Mouse (Mus musculus) hindbrain, embryonic 13.5 days (tissue): ENCODE measurements around the gene Obox1. TPM values are rescaled to one million over a fixed set of nuclear protein-coding genes. Genes with fewer than 3 reads are reported as not detected.
"Not testable (repeated sequence)": the region's sequence is repeated elsewhere in the genome, so short reads cannot be mapped to it uniquely, and the experiment has no call there.

Source experiments
- ATAC-seq: fragments of 200-750 bp; cut with Nextera tagmentation; 2 replicates; pipeline ENCODE4 v1.8.0; 2017; ENCODE audit warnings: moderate TSS enrichment; ENCODE audit not compliant: low FRiP score
- H3K27ac ChIP-seq: fragments of 300-500 bp; sonication (generic); 2 replicates; pipeline ENCODE4 v1.5.1; 2015; ENCODE audit warnings: inconsistent platforms, mild to moderate bottlenecking, moderate library complexity
- H3K27me3 ChIP-seq: fragments of 300-500 bp; sonication (generic); 2 replicates; pipeline ENCODE4 v1.6.1; 2015; ENCODE audit warnings: mild to moderate bottlenecking, inconsistent platforms
- H3K36me3 ChIP-seq: fragments of 300-500 bp; sonication (generic); 2 replicates; pipeline ENCODE4 v1.6.1; 2015; ENCODE audit warnings: mild to moderate bottlenecking, inconsistent platforms
- H3K4me1 ChIP-seq: fragments of 300-500 bp; sonication (generic); replicated peaks from 2 replicates; pipeline ENCODE4 v1.6.1; 2015; ENCODE audit warnings: inconsistent platforms
- H3K4me2 ChIP-seq: fragments of 300-500 bp; sonication (generic); 2 replicates; pipeline ENCODE4 v1.6.1; 2015; ENCODE audit warnings: inconsistent platforms, mild to moderate bottlenecking, moderate library complexity
- H3K4me3 ChIP-seq: fragments of 300-500 bp; sonication (generic); 2 replicates; pipeline ENCODE4 v1.5.1; 2015; ENCODE audit warnings: mild to moderate bottlenecking, inconsistent platforms
- H3K9ac ChIP-seq: fragments of 300-500 bp; sonication (generic); 2 replicates; pipeline ENCODE4 v1.6.1; 2015; ENCODE audit warnings: mild to moderate bottlenecking, inconsistent platforms
- H3K9me3 ChIP-seq: fragments of 300-500 bp; sonication (generic); 2 replicates; pipeline ENCODE4 v1.6.1; 2016; ENCODE audit warnings: inconsistent platforms
- WGBS: fragments of 180-500 bp; shearing (Covaris S2); methylation state at CpG from one replicate; pipeline ENCODE4 v1.1.7; 2015; 5-methylcytosine and 5-hydroxymethylcytosine counted together
- polyA plus RNA-seq: library from polyadenylated mRNA; unstranded; fragments of >200 nt; fragmentation: Nextera tagmentation; extraction: Ambion mirVana; gene quantifications from 2 replicates; pipeline ENCODE4 v1.2.1, GENCODE M21; 2015

Obox1 gene
- polyA plus RNA-seq = not detected in 2 replicates

- not testable (repeated sequence) for H3K9ac ChIP-seq
- WGBS = no CpG with 5 or more reads among the region's 2 CpGs
These were observed at the start of gene Obox1, which contains the start of gene Obox2 for GRCm38 (mm10) chr7:15388421-15388998. TSS of gene Obox1 (plus strand) at chr7:15388948. TSS of gene Obox2 (plus strand) at chr7:15388721.

DNA sequence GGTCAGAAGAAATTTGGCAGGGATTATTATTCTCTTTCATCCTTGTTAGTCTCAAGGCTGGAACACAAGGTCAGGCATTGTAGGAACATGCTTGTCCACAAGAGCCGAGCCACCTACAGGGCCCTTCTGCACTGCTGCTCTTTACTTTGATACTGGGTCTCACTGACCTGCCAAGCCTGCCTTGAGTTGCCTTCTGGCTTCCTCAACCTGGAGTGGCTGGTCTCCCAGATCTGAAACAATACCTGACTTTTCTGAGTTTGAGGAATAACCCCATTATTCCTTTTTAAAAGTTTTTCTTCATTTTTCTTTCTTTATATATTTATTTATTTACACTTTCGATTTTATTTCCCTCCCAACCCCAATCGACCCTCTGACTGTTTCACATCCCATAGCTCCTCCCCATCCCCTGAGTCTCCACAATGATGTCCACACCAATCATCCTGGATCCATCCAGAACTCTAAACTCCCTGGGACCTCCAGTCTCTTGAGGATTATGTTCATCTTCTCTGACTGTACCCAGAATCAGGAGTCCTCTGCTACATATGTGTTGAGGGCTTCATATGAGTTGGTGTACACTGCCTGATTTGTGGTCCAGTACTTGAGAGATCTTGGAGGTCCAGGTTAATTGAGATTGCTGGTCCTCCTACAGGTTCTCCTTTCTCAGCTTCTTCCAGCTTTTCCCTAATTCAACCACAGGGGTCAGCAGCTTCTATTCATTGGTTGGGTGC, 10.6 kb downstream of the Obox1 start:
- not testable (repeated sequence) for H3K27ac ChIP-seq, ATAC-seq, H3K4me1 ChIP-seq, H3K27me3 ChIP-seq, H3K4me2 ChIP-seq, H3K4me3 ChIP-seq, H3K9ac ChIP-seq, H3K36me3 ChIP-seq
- peaks cover 27% of the 10 kb centered on the region for H3K9me3 ChIP-seq
- WGBS = 74% methylated on average over 3 of the region's 3 CpGs

More at GRCm38 (mm10) chr7:15388421-15388998, at the start of gene Obox1, which contains the start of gene Obox2:
- not testable (repeated sequence) for H3K4me3 ChIP-seq, ATAC-seq, H3K27me3 ChIP-seq, H3K36me3 ChIP-seq, H3K4me1 ChIP-seq, H3K27ac ChIP-seq, H3K4me2 ChIP-seq, H3K9me3 ChIP-seq

GRCm38 (mm10) chr7:15406816-15407215, 18.1 kb downstream of the Obox1 start:
- H3K4me3 ChIP-seq, H3K27ac ChIP-seq, H3K4me1 ChIP-seq, H3K36me3 ChIP-seq, H3K4me2 ChIP-seq, H3K9ac ChIP-seq, H3K27me3 ChIP-seq, ATAC-seq: not testable (repeated sequence)
- H3K9me3 ChIP-seq = peaks cover 10% of the 10 kb centered on the region; the same call in 1 of the 2 replicates
- 91% methylated on average over 10 of the region's 10 CpGs for WGBS

- not testable (repeated sequence) for H3K4me3 ChIP-seq, H3K4me2 ChIP-seq, H3K36me3 ChIP-seq, ATAC-seq, H3K9ac ChIP-seq, H3K27me3 ChIP-seq, H3K27ac ChIP-seq, H3K4me1 ChIP-seq
- WGBS = 84% methylated on average over 9 of the region's 9 CpGs
- peaks cover 15% of the 10 kb centered on the region for H3K9me3 ChIP-seq
These were observed 29.3 kb downstream of the Obox1 start for GRCm38 (mm10) chr7:15418046-15418445.

- not testable (repeated sequence) for H3K36me3 ChIP-seq, H3K4me2 ChIP-seq, H3K27ac ChIP-seq, H3K9ac ChIP-seq, H3K27me3 ChIP-seq, ATAC-seq, H3K4me3 ChIP-seq, H3K9me3 ChIP-seq, H3K4me1 ChIP-seq
- 90% methylated on average over 4 of the region's 4 CpGs for WGBS
These were observed 36.8 kb downstream of the Obox1 start for GRCm38 (mm10) chr7:15425537-15425936.

DNA sequence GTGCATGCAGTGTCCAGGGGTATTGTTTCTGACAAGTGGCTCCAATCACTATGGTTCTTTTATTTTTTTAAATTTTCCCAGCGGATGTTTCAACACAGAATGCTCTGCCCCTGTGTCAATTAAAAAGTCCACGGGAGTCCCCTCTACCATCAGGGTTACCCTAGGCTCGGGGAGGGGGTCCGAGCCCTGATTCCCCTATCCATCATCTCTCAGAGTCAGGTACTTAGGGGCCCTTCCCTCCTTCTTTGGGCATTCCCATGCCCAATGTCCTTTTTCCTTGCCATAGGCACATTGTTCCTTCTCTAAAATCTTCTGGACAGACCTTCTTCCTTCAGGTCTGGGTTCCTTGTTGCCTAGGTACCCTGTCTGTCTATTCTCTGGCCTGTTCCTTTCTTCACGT, 120.7 kb downstream of the Obox1 start:
- not testable (repeated sequence) for H3K9ac ChIP-seq, H3K4me2 ChIP-seq, H3K9me3 ChIP-seq, H3K4me3 ChIP-seq, H3K36me3 ChIP-seq, ATAC-seq, H3K4me1 ChIP-seq, H3K27ac ChIP-seq, H3K27me3 ChIP-seq
- WGBS = 79% methylated on average over 5 of the region's 5 CpGs

Other genes with a start within 250 kb of the Obox1 start
- gene Obox2, start 227 bp upstream of the Obox1 start, polyA plus RNA-seq = not detected in 2 replicates